Mouse (Mus musculus) bone marrow macrophage, adult 2 months (primary cell): ENCODE data around the gene Cav3.

Experiments used
- CTCF ChIP-seq: IDR thresholded peaks from 2 replicates; pipeline ENCODE4 v1.5.1; 2012; ENCODE audit warnings: low read depth, mild to moderate bottlenecking, low read length, moderate library complexity
- POLR2A ChIP-seq: IDR thresholded peaks from 2 replicates; pipeline ENCODE4 v1.6.1; 2012; ENCODE audit warnings: mild to moderate bottlenecking, low read depth, low read length, borderline replicate concordance

DNA sequence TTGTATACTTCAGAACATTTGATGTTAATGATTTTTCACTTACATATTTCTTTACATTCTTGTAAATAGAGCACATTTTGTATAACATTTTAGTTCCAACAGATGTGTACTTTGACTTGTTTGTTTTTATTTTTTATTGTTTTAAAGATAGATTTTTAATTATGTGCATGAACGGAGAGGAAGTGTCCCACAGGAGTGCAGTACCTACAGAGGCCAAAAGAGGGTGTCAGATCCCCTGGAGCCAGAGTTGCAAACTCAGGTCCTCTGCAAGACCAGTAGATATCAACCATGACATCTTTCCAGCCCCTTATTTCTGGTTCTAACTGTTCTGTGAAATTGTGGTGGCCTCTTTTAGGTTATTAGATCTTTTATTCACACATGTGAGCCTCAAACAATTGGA lies 38.4 kb upstream of the Cav3 start:
- TF ChIP-seq POLR2A, result no peak
- no peak for TF ChIP-seq CTCF
